ENCODE assay signal across 8 mouse cellular contexts in genomic region chr9:122615351-122615750, GRCm38 (mm10).
DNase-seq lines count a peak whose midpoint lies in the region; ATAC-seq and TF ChIP-seq lines count a peak whose summit lies in the region.

No protein-coding gene starts in this region.

- no peak overlapping the region for H3K4me3 ChIP-seq in forebrain, postnatal 0 days (ENCODE audit: low read depth, low read length)
- no peak overlapping the region for H3K4me3 ChIP-seq in forebrain, embryonic 12.5 days (replicated peaks)
- H3K4me3 ChIP-seq in liver, embryonic 14.5 days (ENCODE audit: insufficient read depth in 1 of 2, low read depth in 2 of 2, low read length in 2 of 2): no peak overlapping the region

- H3K4me2 ChIP-seq in forebrain, postnatal 0 days (ENCODE audit: low read depth): no peak overlapping the region
- no peak overlapping the region for H3K4me2 ChIP-seq in forebrain, embryonic 12.5 days
- no peak overlapping the region for H3K4me2 ChIP-seq in liver, embryonic 14.5 days (ENCODE audit: low read depth)

- DNase-seq in forebrain, postnatal 0 days: no peak
- DNase-seq in A20 (ENCODE audit: low read depth, low spot score): peak; percentile 42
- peak; percentile 73 for DNase-seq in adrenal gland, postnatal 14 days
- peak; percentile 22 to 52 for DNase-seq in heart, postnatal 14 days
- no peak for DNase-seq in liver, embryonic 14.5 days (ENCODE audit: low read depth in 3 of 3, low spot score in 3 of 3)
- peak; percentile 61 for DNase-seq in retina, postnatal 1 day
- DNase-seq in right cerebral cortex, postnatal 10 days (ENCODE audit: low spot score in 2 of 2): no peak

- H3K4me1 ChIP-seq in forebrain, postnatal 0 days (ENCODE audit: insufficient read depth): no peaks in the 10 kb centered on the region
- peaks cover 7% of the 10 kb centered on the region for H3K4me1 ChIP-seq in forebrain, embryonic 12.5 days
- no peaks in the 10 kb centered on the region for H3K4me1 ChIP-seq in liver, embryonic 14.5 days (replicated peaks; ENCODE audit: control insufficient read depth in 2 of 2, insufficient read depth in 2 of 2, low read length in 1 of 2)

- peak; percentile 70 for TF ChIP-seq CTCF in forebrain, postnatal 0 days (IDR thresholded peaks at IDR 0.05; ENCODE audit: low read depth)
- TF ChIP-seq CTCF in liver, embryonic 14.5 days (IDR thresholded peaks at IDR 0.05; ENCODE audit: low read depth): peak; percentile 78

- H3K9me3 ChIP-seq in forebrain, postnatal 0 days (ENCODE audit: low read length): no peaks in the 10 kb centered on the region
- H3K9me3 ChIP-seq in forebrain, embryonic 12.5 days: no peaks in the 10 kb centered on the region
- no peaks in the 10 kb centered on the region for H3K9me3 ChIP-seq in liver, embryonic 14.5 days (ENCODE audit: control insufficient read depth, low read length)

- intact Hi-C loops in heart, postnatal 14 days (cut with DNase I): loop anchor here (2.0 kb wide), 2 partner anchors 71 to 113 kb away; no protein-coding TSS in a partner anchor

- 23% methylated on average over 4 of the region's 4 CpGs for WGBS in forebrain, postnatal 0 days
- WGBS in forebrain, embryonic 12.5 days: 11% methylated on average over 4 of the region's 4 CpGs
- 17% methylated on average over 4 of the region's 4 CpGs for WGBS in liver, embryonic 14.5 days (ENCODE audit: insufficient replicate concordance)

- no peak overlapping the region for H3K27ac ChIP-seq in forebrain, postnatal 0 days (ENCODE audit: low read depth, low read length)
- H3K27ac ChIP-seq in forebrain, embryonic 12.5 days: no peak overlapping the region
- H3K27ac ChIP-seq in liver, embryonic 14.5 days: no peak overlapping the region

- no peak for TF ChIP-seq EP300 in liver, embryonic 14.5 days (IDR thresholded peaks at IDR 0.05; ENCODE audit: low read depth)

- H3K36me3 ChIP-seq in forebrain, postnatal 0 days (ENCODE audit: insufficient read depth): no peaks in the 10 kb centered on the region
- H3K36me3 ChIP-seq in forebrain, embryonic 12.5 days (replicated peaks): no peaks in the 10 kb centered on the region
- H3K36me3 ChIP-seq in liver, embryonic 14.5 days (replicated peaks; ENCODE audit: control insufficient read depth, insufficient read depth, low read depth): no peaks in the 10 kb centered on the region

- no peak overlapping the region for H3K9ac ChIP-seq in forebrain, postnatal 0 days
- no peak overlapping the region for H3K9ac ChIP-seq in forebrain, embryonic 12.5 days
- H3K9ac ChIP-seq in liver, embryonic 14.5 days (replicated peaks): no peak overlapping the region

- no peak for ATAC-seq in forebrain, postnatal 0 days
- ATAC-seq in forebrain, embryonic 12.5 days (ENCODE audit: low FRiP score): no peak
- no peak for ATAC-seq in liver, embryonic 14.5 days (ENCODE audit: insufficient read depth)

- H3K27me3 ChIP-seq in forebrain, postnatal 0 days (ENCODE audit: insufficient read depth, low read length): no peaks in the 10 kb centered on the region
- H3K27me3 ChIP-seq in forebrain, embryonic 12.5 days: 0 out of 2 replicates have a peak, but pooled peaks cover 6% of the 10 kb centered on the region
- no peaks in the 10 kb centered on the region for H3K27me3 ChIP-seq in liver, embryonic 14.5 days (ENCODE audit: control insufficient read depth, insufficient read depth, low read length)

Comparison
In these comparisons a context has a peak if more than half of its experiments do, and no peak if none do; other contexts are left out.
1. DNase-seq: peak in A20 (single experiment), adrenal gland, postnatal 14 days (single experiment), heart, postnatal 14 days (2 of 2) and retina, postnatal 1 day (single experiment); none in forebrain, postnatal 0 days (single experiment), liver, embryonic 14.5 days (0 of 3) and right cerebral cortex, postnatal 10 days (0 of 2).